Mouse (Mus musculus) lung, adult 2 months (tissue): ENCODE data around the gene Ensa.

ENCODE experiments used
- CTCF ChIP-seq: fragments of 200-500 bp; IDR thresholded peaks from 2 replicates; pipeline ENCODE4 v1.5.1; 2011; ENCODE audit warnings: mild to moderate bottlenecking, low read length, control low read depth; ENCODE audit not compliant: insufficient read depth
- POLR2A ChIP-seq: fragments of 200-500 bp; IDR thresholded peaks from 2 replicates; pipeline ENCODE4 v1.6.1; 2011; ENCODE audit warnings: low read depth, mild to moderate bottlenecking, control low read depth, low read length, borderline replicate concordance; ENCODE audit errors: extremely low read depth

GRCm38 (mm10) chr3:95621241-95621640, 3.6 kb upstream of the Ensa start:
- TF ChIP-seq CTCF, result no peak
- no peak for TF ChIP-seq POLR2A
